Mouse (Mus musculus): Measurements from ENCODE around the gene Cavin4. TPM values are rescaled to one million over a fixed set of nuclear protein-coding genes. Genes with fewer than 3 reads are reported as not detected.

Gene Cavin4
- total RNA-seq, 2 experiments from 2014 or later = 1.7 to 2.7 TPM

GRCm38 (mm10) chr4:48716817-48717216 lies 53.5 kb downstream of the Cavin4 start:
- DNase-seq (ENCODE audit: extremely low spot score in 1 of 2, low spot score in 1 of 2) = no peak

Other genes with a start within 250 kb of the Cavin4 start
- 10 to 100 TPM; 23.1 to 27.6 TPM for gene Tex10, start 190.1 kb upstream of the Cavin4 start, total RNA-seq (2021)
- 10 to 100 TPM; 19.8 to 21.7 TPM for gene Msantd3, start 123.6 kb upstream of the Cavin4 start, total RNA-seq (2021)
- gene Tmeff1, start 78.3 kb upstream of the Cavin4 start, total RNA-seq (2021) = 100 to 1,000 TPM; 130 to 137 TPM

Measured in layer of hippocampus, postnatal 25 days (tissue).